Mouse (Mus musculus): ENCODE results near the gene Mtm1. TPM values are rescaled to one million over a fixed set of nuclear protein-coding genes. Genes with fewer than 3 reads are reported as not detected.

Mtm1 gene
- total and polyA plus RNA-seq, 3 experiments: 2.2 to 4.0 TPM; not detected in 1

GRCm38 (mm10) chrX:71302148-71302547 lies 91.6 kb downstream of the Mtm1 start:
- Histone ChIP-seq H3K27me3 (ENCODE audit: control insufficient read depth in 1 of 2, insufficient read depth in 2 of 2, low read length in 2 of 2) (no peaks in the 10 kb centered on the region), H3K9me3 (replicated peaks; ENCODE audit: insufficient read depth, low read length) (no peaks in the 10 kb centered on the region), H3K36me3 (ENCODE audit: control insufficient read depth in 1 of 2, insufficient read depth in 2 of 2, low read length in 2 of 2) (no peaks in the 10 kb centered on the region; a peak in 1 of 4 replicates), H3K9ac (ENCODE audit: control insufficient read depth, low read depth, low read length, poor library complexity, severe bottlenecking) (no peak overlapping the region), H3K27ac (ENCODE audit: control insufficient read depth, low read depth, low read length) (no peak overlapping the region), H3K4me3 (ENCODE audit: control insufficient read depth in 1 of 2, insufficient read depth in 1 of 2, low read depth in 2 of 2, low read length in 2 of 2) (no peak overlapping the region), H3K79me2 (ENCODE audit: control insufficient read depth, insufficient read depth, low read length, poor library complexity) (no peaks in the 10 kb centered on the region), H3K4me1 (ENCODE audit: control insufficient read depth in 1 of 2, insufficient read depth in 2 of 2, low read length in 2 of 2) (no peaks in the 10 kb centered on the region)
- TF ChIP-seq POLR2AphosphoS2 (IDR thresholded peaks at IDR 0.05; ENCODE audit: low read length) (no peak), ELF1 (IDR thresholded peaks at IDR 0.05; ENCODE audit: low read depth, low read length) (no peak), KAT2A (conservative IDR thresholded peaks at IDR 0.05; ENCODE audit: low read depth, low read length) (no peak), POLR2A (IDR thresholded peaks at IDR 0.05; ENCODE audit: control insufficient read depth in 1 of 2, insufficient read depth in 1 of 2, low read depth in 1 of 2, low read length in 2 of 2, poor library complexity in 1 of 2) (no peak), MXI1 (IDR thresholded peaks at IDR 0.05; ENCODE audit: low read depth, low read length) (no peak), CHD1 (IDR thresholded peaks at IDR 0.05; ENCODE audit: low read depth, low read length) (no peak), JUND (IDR thresholded peaks at IDR 0.05; ENCODE audit: low read depth, low read length) (no peak), HCFC1 (IDR thresholded peaks at IDR 0.05; ENCODE audit: low read depth, low read length) (no peak)
- no peak for DNase-seq (ENCODE audit: low read depth, low spot score)

GRCm38 (mm10) chrX:71311229-71311628 lies 100.7 kb downstream of the Mtm1 start:
- no peak overlapping the region for H3K9ac ChIP-seq (ENCODE audit: control insufficient read depth, low read depth, low read length, poor library complexity, severe bottlenecking)
- peak; percentile 58 for DNase-seq (ENCODE audit: low read depth, low spot score)
- TF ChIP-seq TCF12 (IDR thresholded peaks at IDR 0.05; ENCODE audit: low read depth, low read length) (no peak), NRF1 (IDR thresholded peaks at IDR 0.05; ENCODE audit: insufficient read depth, low read depth, low read length, poor library complexity, severe bottlenecking) (no peak), ZMIZ1 (IDR thresholded peaks at IDR 0.05; ENCODE audit: low read depth, low read length) (no peak), KAT2A (conservative IDR thresholded peaks at IDR 0.05; ENCODE audit: low read depth, low read length) (no peak), RAD21 (IDR thresholded peaks at IDR 0.05; ENCODE audit: low read depth, low read length) (peak; percentile 80), ELF1 (IDR thresholded peaks at IDR 0.05; ENCODE audit: low read depth, low read length) (no peak), CTCF (IDR thresholded peaks at IDR 0.05 in 2 of 3, conservative IDR thresholded peaks at IDR 0.05 in 1 of 3; ENCODE audit: control insufficient read depth in 1 of 3, insufficient read depth in 1 of 3, low read depth in 2 of 3, low read length in 3 of 3, poor library complexity in 1 of 3, severe bottlenecking in 1 of 3) (peak; percentile 50 to 69 (median 56)), HCFC1 (IDR thresholded peaks at IDR 0.05; ENCODE audit: low read depth, low read length) (no peak), MEF2A (IDR thresholded peaks at IDR 0.05; ENCODE audit: extremely low read depth, insufficient replicate concordance, low read depth, low read length, poor library complexity, severe bottlenecking) (no peak), MAFK (IDR thresholded peaks at IDR 0.05; ENCODE audit: borderline replicate concordance, low read depth, low read length) (no peak), ZC3H11A (IDR thresholded peaks at IDR 0.05; ENCODE audit: low read depth, low read length) (peak; percentile 45; the same call in 1 of the 2 replicates), SMC3 (IDR thresholded peaks at IDR 0.05; ENCODE audit: low read depth, low read length) (peak; percentile 75), ZNF384 (IDR thresholded peaks at IDR 0.05; ENCODE audit: low read depth, low read length) (no peak), POLR2AphosphoS5 (IDR thresholded peaks at IDR 0.05; ENCODE audit: borderline replicate concordance, low read depth, low read length) (no peak), ZKSCAN1 (IDR thresholded peaks at IDR 0.05; ENCODE audit: low read depth, low read length) (no peak), POLR2A (IDR thresholded peaks at IDR 0.05; ENCODE audit: control insufficient read depth in 1 of 2, insufficient read depth in 1 of 2, low read depth in 1 of 2, low read length in 2 of 2, poor library complexity in 1 of 2) (no peak), E2F4 (IDR thresholded peaks at IDR 0.05; ENCODE audit: borderline replicate concordance, low read depth, low read length) (no peak), ETS1 (IDR thresholded peaks at IDR 0.05; ENCODE audit: low read depth, low read length) (no peak), USF1 (IDR thresholded peaks at IDR 0.05; ENCODE audit: low read depth, low read length) (no peak), MAZ (IDR thresholded peaks at IDR 0.05; ENCODE audit: low read depth, low read length) (no peak), CHD2 (IDR thresholded peaks at IDR 0.05; ENCODE audit: low read length) (no peak), MYC (IDR thresholded peaks at IDR 0.05; ENCODE audit: low read depth, low read length) (no peak), MYB (IDR thresholded peaks at IDR 0.05; ENCODE audit: low read depth, low read length) (no peak), UBTF (IDR thresholded peaks at IDR 0.05; ENCODE audit: borderline replicate concordance, insufficient read depth, low read depth, low read length) (no peak)
- no peaks in the 10 kb centered on the region for H3K79me2 ChIP-seq (ENCODE audit: control insufficient read depth, insufficient read depth, low read length, poor library complexity)
- no peaks in the 10 kb centered on the region; a peak in 1 of 4 replicates for H3K36me3 ChIP-seq (ENCODE audit: control insufficient read depth in 1 of 2, insufficient read depth in 2 of 2, low read length in 2 of 2)
- H3K27me3 ChIP-seq (ENCODE audit: control insufficient read depth in 1 of 2, insufficient read depth in 2 of 2, low read length in 2 of 2): no peaks in the 10 kb centered on the region
- H3K9me3 ChIP-seq (replicated peaks; ENCODE audit: insufficient read depth, low read length): no peaks in the 10 kb centered on the region
- H3K4me1 ChIP-seq (ENCODE audit: control insufficient read depth in 1 of 2, insufficient read depth in 2 of 2, low read length in 2 of 2): no peaks in the 10 kb centered on the region
- H3K27ac ChIP-seq (ENCODE audit: control insufficient read depth, low read depth, low read length): no peak overlapping the region
- H3K4me3 ChIP-seq (ENCODE audit: control insufficient read depth in 1 of 2, insufficient read depth in 1 of 2, low read depth in 2 of 2, low read length in 2 of 2): no peak overlapping the region

All from MEL (cell line).